Mouse (Mus musculus) c-Kit-positive CD71-negative TER-119-negative erythroid progenitor cells, embryonic 14.5 days (primary cell): Measurements from ENCODE around the gene Dcaf5.

Source experiments
- DNase-seq: peaks from one replicate; pipeline ENCODE4 v3.0.0-alpha.2; 2013; ENCODE audit warnings: low read depth

The Dcaf5 gene

DNA sequence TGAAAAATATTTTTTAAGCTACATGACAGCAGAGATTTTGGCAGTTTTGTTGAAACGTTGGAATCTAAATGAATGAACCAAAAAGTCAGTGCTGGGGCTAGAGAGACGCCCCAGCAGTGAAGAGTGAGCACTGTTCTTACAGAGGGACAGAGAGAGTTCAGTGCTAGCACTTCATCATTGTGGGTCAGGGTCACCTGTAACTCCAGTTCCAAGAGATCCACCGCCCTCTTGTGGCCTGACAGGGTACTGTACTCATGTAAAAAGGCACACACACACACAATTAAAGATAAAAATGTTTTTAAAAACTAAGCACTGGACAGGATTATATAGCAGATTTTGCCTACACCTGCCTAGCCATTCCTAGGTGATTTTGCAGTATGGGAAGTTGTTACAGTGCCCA is 29.8 kb downstream of the Dcaf5 start:
- DNase-seq, result peak; percentile 48

DNA sequence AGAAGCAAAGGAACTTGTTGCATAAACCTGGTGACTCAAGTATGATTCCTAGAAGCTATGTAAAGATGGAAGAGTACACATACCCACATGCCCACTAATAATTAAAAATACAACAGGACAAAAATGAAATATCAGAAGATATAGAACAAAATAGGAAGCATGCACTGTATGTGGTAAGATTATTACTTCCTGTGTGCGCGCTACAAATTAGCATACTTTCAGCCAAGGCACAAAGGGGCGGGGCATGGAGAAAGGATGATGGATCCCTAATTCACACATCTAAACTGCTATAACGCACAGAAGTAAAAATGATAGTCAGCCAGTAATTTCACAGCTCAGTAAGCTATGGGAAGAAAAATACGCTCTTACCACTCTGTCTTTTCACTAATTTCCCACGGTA is 32.3 kb downstream of the Dcaf5 start:
- DNase-seq, result no peak

DNA sequence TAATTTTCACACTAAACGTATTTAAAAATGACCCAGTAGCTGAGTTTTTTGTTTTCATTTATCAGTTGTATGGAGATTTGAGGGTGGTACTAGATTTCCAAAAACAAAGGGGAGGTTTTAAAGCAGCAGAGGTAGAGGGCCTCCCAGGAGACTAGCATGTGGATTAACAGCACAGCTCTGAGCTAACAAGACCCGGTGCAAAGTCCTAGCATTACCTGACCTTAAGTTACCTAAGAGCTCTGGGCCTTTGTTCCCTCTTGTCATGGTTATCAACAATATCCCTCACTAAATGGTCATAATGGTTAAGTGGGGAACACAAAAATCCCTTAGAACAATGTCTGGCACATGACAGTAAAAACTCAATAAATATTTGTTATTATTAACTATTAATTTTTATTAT is 37.3 kb downstream of the Dcaf5 start:
- DNase-seq, result no peak

- DNase-seq, result no peak
Observed at GRCm38 (mm10) chr12:80396397-80396796, 40.0 kb downstream of the Dcaf5 start.

- DNase-seq, result no peak
Observed at GRCm38 (mm10) chr12:80395270-80395669, 41.1 kb downstream of the Dcaf5 start.

- DNase-seq, result no peak
Observed at GRCm38 (mm10) chr12:80394045-80394444, 42.4 kb downstream of the Dcaf5 start.

- no peak for DNase-seq
Observed at GRCm38 (mm10) chr12:80389448-80389847, 47.0 kb downstream of the Dcaf5 start.

- DNase-seq, result no peak
Observed at GRCm38 (mm10) chr12:80387326-80387725, 49.1 kb downstream of the Dcaf5 start.

DNA sequence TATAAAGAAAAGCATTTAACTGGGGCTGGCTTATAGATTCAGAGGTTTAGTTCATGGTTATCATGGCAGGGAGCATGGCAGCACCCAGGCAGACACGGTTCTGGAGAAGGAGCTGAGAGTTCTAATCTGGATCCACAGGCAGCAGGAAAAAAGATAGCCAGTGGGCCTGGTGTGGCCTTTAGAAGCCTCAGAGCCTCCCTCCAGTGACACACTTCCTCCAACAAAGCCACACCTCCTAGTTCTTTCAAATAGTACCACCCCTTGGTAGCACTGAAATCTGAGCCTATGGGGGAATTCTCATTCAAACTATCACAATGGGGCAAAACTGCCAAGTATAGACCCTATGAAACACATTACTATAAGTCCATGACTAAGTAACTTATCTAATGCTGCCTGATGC is 51.0 kb downstream of the Dcaf5 start:
- DNase-seq, result no peak

DNA sequence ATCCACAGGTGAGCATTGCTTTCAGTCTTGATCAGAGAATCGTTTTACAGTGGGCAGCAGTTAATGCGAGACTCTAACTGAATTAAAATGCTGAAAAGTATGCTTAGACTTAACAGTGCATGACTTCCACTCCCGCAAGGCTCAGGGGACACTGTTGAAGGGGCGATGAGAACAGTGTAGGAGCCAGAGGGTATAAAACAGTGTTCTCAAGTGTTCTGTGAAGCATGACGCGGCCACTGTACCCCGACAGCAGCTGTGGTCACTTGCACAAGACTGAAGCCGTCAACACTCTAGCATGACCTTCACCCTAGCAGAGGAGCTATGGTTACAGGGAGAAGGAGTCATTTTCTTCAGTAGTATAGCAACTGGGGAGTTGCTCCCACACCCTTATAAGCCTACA is 52.9 kb downstream of the Dcaf5 start:
- DNase-seq, result no peak

DNA sequence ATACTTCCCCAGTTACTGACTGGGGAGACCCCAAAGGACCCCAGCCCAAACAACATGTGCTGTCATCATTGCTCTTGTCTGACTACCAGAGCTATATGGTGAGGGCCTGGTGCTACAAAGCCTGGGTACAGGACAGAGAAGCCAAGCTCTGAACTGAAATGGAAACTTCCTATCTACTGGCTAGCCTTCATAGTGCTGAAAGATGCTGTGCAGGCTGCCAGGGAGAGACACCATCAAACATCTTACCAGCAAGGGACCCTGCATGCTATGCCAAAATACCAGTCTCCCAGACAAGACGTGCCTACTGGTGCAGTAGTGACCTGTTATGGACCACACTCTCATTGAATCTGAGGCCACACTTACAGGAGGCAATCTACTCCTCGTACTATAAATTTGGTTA is 53.6 kb downstream of the Dcaf5 start:
- DNase-seq, result no peak

GRCm38 (mm10) chr12:80379831-80380457 is 56.5 kb downstream of the Dcaf5 start:
- no peak for DNase-seq

DNA sequence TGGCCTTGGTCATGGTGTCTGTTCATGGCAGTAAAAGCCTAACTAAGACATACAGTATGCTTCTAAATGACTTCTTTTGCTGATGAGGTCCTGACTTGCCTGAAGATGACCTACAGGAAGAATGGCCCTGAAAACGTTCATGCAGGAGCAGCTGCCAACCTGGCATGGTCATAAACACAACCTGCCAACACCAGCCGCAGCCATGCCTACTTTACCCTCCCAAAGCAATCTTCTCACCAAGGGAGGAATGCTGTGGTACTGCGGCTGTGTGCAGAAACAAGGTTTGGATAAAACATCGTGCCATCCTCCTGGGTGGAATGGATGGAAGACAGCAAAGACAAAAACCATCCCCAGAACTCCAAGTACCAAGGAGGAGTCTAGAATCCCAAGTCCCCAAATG is 57.0 kb downstream of the Dcaf5 start:
- DNase-seq, result no peak

DNA sequence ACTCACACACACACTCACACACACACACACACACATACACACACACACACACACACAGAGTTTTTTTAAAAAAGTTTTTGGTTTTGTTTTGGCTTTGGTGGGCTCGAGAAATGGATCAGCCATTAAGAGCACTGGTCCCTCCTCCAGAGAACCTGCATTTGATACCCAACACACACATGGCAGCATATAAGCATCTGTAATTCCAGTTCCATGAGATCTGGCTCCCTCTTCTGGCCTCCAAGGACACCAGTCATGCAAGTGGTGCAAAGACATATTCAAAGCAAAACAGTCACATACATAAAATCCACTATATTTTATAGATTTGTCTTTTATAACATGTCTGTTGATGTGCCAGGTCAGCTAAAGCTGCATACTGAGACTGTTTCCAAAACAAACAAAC is 58.8 kb downstream of the Dcaf5 start:
- DNase-seq, result no peak

DNA sequence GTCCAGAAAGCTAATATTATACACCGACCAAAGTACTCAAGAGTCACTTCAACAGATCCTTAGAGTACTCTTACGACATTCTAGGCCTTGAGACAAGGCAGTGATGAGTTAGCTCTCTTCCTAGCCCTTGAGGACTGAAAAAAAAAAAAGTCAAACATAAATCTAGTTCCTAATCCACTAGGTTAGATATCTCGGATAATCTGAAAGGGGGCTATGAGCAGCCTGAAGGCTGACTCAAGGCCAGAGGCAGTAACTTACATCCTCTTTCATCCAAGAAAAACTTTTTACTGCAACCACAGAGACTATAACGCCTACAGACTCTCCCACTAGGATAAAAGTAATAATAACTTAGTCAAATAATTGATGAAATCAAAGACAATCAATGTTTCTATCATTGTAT is 60.7 kb downstream of the Dcaf5 start:
- no peak for DNase-seq

DNA sequence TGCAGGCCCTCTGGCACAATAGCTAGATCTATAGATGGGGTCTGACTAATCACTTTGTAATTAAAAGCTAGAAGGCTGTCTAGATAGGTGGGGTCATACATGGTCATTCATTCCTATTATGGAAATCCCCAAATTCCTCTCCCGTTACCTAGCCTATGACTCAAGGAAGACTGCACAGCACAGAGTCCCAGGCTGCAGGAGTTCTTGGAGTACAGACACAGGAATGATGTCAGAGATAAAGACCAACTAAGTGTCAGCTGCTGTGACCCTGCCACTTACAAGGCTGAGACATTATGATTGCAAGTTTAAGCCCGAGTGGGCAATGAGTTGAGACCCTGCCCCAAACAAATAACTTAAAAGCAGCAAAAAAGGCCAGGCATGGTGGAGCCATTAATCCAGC is 61.7 kb downstream of the Dcaf5 start:
- DNase-seq, result no peak

GRCm38 (mm10) chr12:80372946-80373345 is 63.5 kb downstream of the Dcaf5 start:
- no peak for DNase-seq

- no peak for DNase-seq
Observed at GRCm38 (mm10) chr12:80367227-80367626, 69.2 kb downstream of the Dcaf5 start.

GRCm38 (mm10) chr12:80366004-80366480 is 70.4 kb downstream of the Dcaf5 start:
- no peak for DNase-seq

DNA sequence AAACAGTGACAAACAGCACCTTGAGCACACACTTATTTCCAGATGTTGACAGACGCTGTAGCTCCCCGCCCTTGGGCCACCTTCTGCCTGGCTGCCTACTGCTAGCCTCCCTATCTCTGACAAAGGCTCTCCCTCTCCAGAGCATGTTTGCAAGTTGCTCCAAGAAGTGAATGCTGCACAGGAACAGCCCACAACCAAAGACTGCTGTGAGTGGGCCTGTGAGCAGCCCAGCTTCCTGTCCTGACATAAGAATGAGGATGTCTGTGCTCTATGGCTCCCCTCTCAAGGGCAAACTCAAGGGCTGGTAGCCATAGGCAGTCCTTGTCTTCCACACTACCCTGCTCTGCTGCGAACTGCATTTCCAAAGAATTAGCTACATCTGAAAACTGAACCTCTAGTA is 71.1 kb downstream of the Dcaf5 start:
- DNase-seq, result no peak

- DNase-seq, result no peak
Observed at GRCm38 (mm10) chr12:80361655-80362054, 74.7 kb downstream of the Dcaf5 start.

DNA sequence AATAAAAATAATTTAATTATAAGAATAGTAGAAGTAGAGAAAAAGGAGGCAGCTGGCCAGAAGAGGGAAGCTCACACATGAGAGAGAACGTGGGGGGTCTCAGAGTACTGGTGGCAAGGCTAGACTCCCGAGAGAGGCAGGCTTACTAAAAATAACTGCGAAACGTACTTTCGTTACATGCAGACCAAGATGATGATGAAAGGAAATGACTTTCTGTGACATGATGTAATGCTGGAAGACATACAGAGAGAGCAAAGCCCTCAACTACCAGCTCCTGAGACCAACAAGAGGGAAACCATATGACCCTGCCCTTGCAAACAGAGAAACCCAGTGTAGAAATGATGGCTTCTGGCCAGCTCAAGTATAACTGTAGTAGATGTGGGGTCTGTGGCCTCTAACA is 76.1 kb downstream of the Dcaf5 start:
- peak; percentile 16 for DNase-seq

GRCm38 (mm10) chr12:80344777-80345231 is 91.6 kb downstream of the Dcaf5 start:
- no peak for DNase-seq

- no peak for DNase-seq
Observed at GRCm38 (mm10) chr12:80340936-80341335, 95.5 kb downstream of the Dcaf5 start.
